Comparison of ENCODE assay signal across 8 mouse cellular contexts in the genomic region with DNA sequence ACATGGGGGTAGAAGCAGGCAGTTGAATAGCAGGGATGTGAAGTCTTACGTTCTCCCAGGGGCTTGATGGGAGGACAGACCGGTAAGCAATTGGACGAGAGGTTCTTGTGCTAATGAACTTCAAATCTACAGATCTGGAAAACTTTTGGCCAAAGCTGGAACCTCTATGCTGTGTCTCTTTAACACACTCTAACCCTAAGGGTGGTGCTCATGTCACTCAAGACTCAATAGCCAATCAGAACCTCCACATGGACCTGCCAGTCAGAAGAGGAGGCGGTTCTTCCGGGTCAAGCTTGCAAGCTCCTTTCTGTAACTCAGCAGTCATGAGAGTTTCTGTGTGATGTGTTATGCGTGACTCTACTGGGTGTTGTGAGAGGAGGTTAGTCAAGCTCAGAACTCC. TPM values are rescaled to one million over a fixed set of nuclear protein-coding genes. Genes with fewer than 3 reads are reported as not detected.
DNase-seq lines count a peak whose midpoint lies in the region; ATAC-seq and TF ChIP-seq lines count a peak whose summit lies in the region.
"Not testable (repeated sequence)": the region's sequence is repeated elsewhere in the genome, so short reads cannot be mapped to it uniquely, and the experiment has no call there.

A gene (plus strand): TSS at position 301 of the 400 bp plus-strand sequence.

- not testable (repeated sequence) for H3K27me3 ChIP-seq in E14TG2a.4 (ENCODE audit: insufficient read depth, low read length); embryonic facial prominence, embryonic 13.5 days; hindbrain, embryonic 15.5 days; limb, embryonic 14.5 days (ENCODE audit: control insufficient read depth, insufficient read depth, low read length); neural tube, embryonic 15.5 days (replicated peaks)

- peak within 1 kb of the TSS; percentile 48 for H3K4me2 ChIP-seq in embryonic facial prominence, embryonic 13.5 days
- H3K4me2 ChIP-seq in hindbrain, embryonic 15.5 days: peak within 1 kb of the TSS; percentile 43
- peak within 1 kb of the TSS; percentile 25; the same call in 1 of the 2 replicates for H3K4me2 ChIP-seq in limb, embryonic 14.5 days (replicated peaks; ENCODE audit: low read depth, low read length, severe bottlenecking)
- H3K4me2 ChIP-seq in neural tube, embryonic 15.5 days: peak within 1 kb of the TSS; percentile 48

- not testable (repeated sequence) for H3K36me3 ChIP-seq in E14TG2a.4 (ENCODE audit: insufficient read depth, low read length); embryonic facial prominence, embryonic 13.5 days; hindbrain, embryonic 15.5 days; limb, embryonic 14.5 days (ENCODE audit: control insufficient read depth, insufficient read depth, low read length); neural tube, embryonic 15.5 days

- TF ChIP-seq POLR2A in limb, embryonic 14.5 days (IDR thresholded peaks at IDR 0.05; ENCODE audit: borderline replicate concordance, extremely low read depth, insufficient read depth, insufficient read length): not testable (repeated sequence)

- not testable (repeated sequence) for H3K4me1 ChIP-seq in E14TG2a.4 (replicated peaks; ENCODE audit: low read depth, low read length); embryonic facial prominence, embryonic 13.5 days; hindbrain, embryonic 15.5 days (replicated peaks); limb, embryonic 14.5 days (ENCODE audit: control insufficient read depth, insufficient read depth, low read length); neural tube, embryonic 15.5 days

- peak within 1 kb of the TSS; percentile 64 for H3K9ac ChIP-seq in embryonic facial prominence, embryonic 13.5 days
- H3K9ac ChIP-seq in hindbrain, embryonic 15.5 days; neural tube, embryonic 15.5 days (replicated peaks): not testable (repeated sequence)
- H3K9ac ChIP-seq in limb, embryonic 14.5 days (ENCODE audit: low read depth, low read length, severe bottlenecking): peak within 1 kb of the TSS; percentile 51; the same call in 1 of the 2 replicates

- not testable (repeated sequence) for H3K9me3 ChIP-seq in E14TG2a.4 (ENCODE audit: low read length); embryonic facial prominence, embryonic 13.5 days; hindbrain, embryonic 15.5 days; limb, embryonic 14.5 days (ENCODE audit: control insufficient read depth, low read length); neural tube, embryonic 15.5 days (replicated peaks)

- not testable (repeated sequence) for DNase-seq in gastrocnemius, adult 8-10 months (ENCODE audit: low spot score in 2 of 2); layer of hippocampus, postnatal 10 days (ENCODE audit: low spot score in 2 of 2); limb, embryonic 14.5 days (ENCODE audit: low spot score)

- no CpG with 5 or more reads among the region's 6 CpGs for WGBS in embryonic facial prominence, embryonic 13.5 days
- no CpG with 5 or more reads among the region's 6 CpGs for WGBS in hindbrain, embryonic 15.5 days
- no CpG with 5 or more reads among the region's 6 CpGs for WGBS in limb, embryonic 14.5 days
- no CpG with 5 or more reads among the region's 6 CpGs for WGBS in neural tube, embryonic 15.5 days

- H3K4me3 ChIP-seq in E14TG2a.4 (replicated peaks; ENCODE audit: low read length): peak within 1 kb of the TSS; percentile 80
- H3K4me3 ChIP-seq in embryonic facial prominence, embryonic 13.5 days: peak within 1 kb of the TSS; percentile 45
- peak within 1 kb of the TSS; percentile 41 for H3K4me3 ChIP-seq in hindbrain, embryonic 15.5 days
- H3K4me3 ChIP-seq in limb, embryonic 14.5 days (replicated peaks; ENCODE audit: low read length): peak within 1 kb of the TSS; percentile 35
- peak within 1 kb of the TSS; percentile 39 for H3K4me3 ChIP-seq in neural tube, embryonic 15.5 days (replicated peaks)

- not testable (repeated sequence) for H3K27ac ChIP-seq in embryonic facial prominence, embryonic 13.5 days; hindbrain, embryonic 15.5 days (replicated peaks); limb, embryonic 14.5 days (replicated peaks; ENCODE audit: low read depth, low read length); neural tube, embryonic 15.5 days (replicated peaks)

- TF ChIP-seq CTCF in E14TG2a.4 (conservative IDR thresholded peaks at IDR 0.05; ENCODE audit: low read length): not testable (repeated sequence)

- not testable (repeated sequence) for ATAC-seq in embryonic facial prominence, embryonic 13.5 days (ENCODE audit: insufficient number of reproducible peaks, insufficient read depth, low FRiP score, low TSS enrichment, low read depth); hindbrain, embryonic 15.5 days (ENCODE audit: low FRiP score, low read depth); limb, embryonic 14.5 days (ENCODE audit: low FRiP score, low read depth); megakaryocyte progenitor cell, adult 5-6 weeks (replicated peaks; ENCODE audit: poor library complexity); neural tube, embryonic 15.5 days (ENCODE audit: low FRiP score)

RNA-seq across cellular contexts. Expression of the gene that starts here (rescaled TPM):
- polyA plus RNA-seq in embryonic facial prominence, embryonic 13.5 days (2015; fragmentation: Nextera tagmentation; extraction: Ambion mirVana): 13.9 and 17.5 TPM in 2 replicates
- total RNA-seq in gastrocnemius, adult 8-10 months (2022): 10 to 100 TPM; 10.7 to 20.8 (median 12.1) TPM
- 8.2 and 9.0 TPM in 2 replicates for polyA plus RNA-seq in hindbrain, embryonic 15.5 days (2015; fragmentation: Nextera tagmentation; extraction: Ambion mirVana)
- 10 to 100 TPM; 17.2 to 17.6 TPM for total RNA-seq in layer of hippocampus, postnatal 10 days (2021)
- polyA plus RNA-seq in limb, embryonic 14.5 days (2012; rRNA removed): 8.4 and 14.2 TPM in 2 replicates
- polyA plus RNA-seq in limb, embryonic 14.5 days (2014; fragmentation: Nextera tagmentation; extraction: Ambion mirVana): 14.4 and 18.5 TPM in 2 replicates
- total RNA-seq in megakaryocyte progenitor cell, adult 5-6 weeks (2015): 15.9 and 18.9 TPM in 2 replicates
- 6.0 and 48.4 TPM in 2 replicates for total RNA-seq in megakaryocyte progenitor cell, adult 5-6 weeks (2017)
- 7.8 and 9.4 TPM in 2 replicates for polyA plus RNA-seq in neural tube, embryonic 15.5 days (2015; fragmentation: Nextera tagmentation; extraction: Ambion mirVana)
